In the genomic region with DNA sequence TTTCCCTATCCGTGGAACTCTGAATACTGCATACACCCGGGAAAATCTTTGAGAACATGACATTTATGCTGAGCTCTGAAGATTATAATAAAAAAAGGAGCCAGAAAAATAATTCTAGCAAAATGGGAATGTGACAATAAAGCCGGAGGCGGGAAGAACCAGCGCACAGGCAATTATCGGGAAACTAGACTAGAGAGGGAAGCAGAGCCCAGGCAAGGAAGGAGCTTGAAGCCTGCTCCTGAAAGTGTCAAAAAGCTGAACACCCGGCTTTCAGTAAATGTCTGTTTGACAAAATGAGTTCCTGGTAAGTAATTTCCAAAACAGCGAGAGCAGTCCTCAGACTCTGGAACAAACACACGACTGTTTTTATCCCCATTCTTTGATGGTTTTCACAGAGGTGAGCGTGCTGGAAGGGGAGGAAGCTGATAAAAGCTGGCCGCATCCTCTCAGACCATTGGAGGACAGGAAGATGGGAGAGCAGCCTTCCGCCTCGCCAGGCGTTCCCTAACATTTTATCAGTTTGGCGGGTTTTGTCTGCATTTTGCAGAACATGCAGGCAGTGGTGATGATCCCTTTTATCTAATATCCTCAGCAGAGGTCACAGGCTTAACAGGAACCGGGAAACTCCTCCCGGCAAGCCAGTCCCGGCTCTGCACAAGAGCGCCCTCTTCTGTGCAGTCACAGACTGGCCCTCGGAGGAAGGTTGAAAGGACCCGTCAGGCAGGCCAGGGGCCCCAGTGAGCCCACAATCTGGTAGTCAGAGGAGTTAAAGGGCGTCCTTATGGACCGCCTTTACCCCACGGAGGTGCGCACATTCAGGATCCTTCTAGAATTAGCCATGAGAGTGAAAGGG, we compare ENCODE assay signal across 8 mouse cellular contexts.
DNase-seq lines count a peak whose midpoint lies in the region; ATAC-seq and TF ChIP-seq lines count a peak whose summit lies in the region.

No protein-coding gene starts in this region.

- H3K4me3 ChIP-seq in embryonic facial prominence, embryonic 10.5 days, result peak overlapping the region; percentile 45
- peak overlapping the region; percentile 37 for H3K4me3 ChIP-seq in heart, adult 2 months
- peak overlapping the region; percentile 39 for H3K4me3 ChIP-seq in limb, embryonic 10.5 days
- H3K4me3 ChIP-seq in midbrain, embryonic 13.5 days (replicated peaks), result peak overlapping the region; percentile 28; the same call in 1 of the 2 replicates

- peak; percentile 67 for ATAC-seq in midbrain, embryonic 13.5 days
- ATAC-seq in erythroid progenitor cell, adult 5-6 weeks (replicated peaks; ENCODE audit: low FRiP score, poor library complexity, severe bottlenecking), result no peak

- intact Hi-C loops in heart, adult 2 months (cut with DNase I), result loop anchor here (2.0 to 5.0 kb wide), 2 partner anchors 203 to 381 kb away; partner anchors contain the start of gene 1700056E22Rik

- TF ChIP-seq POLR2A in heart, adult 2 months (IDR thresholded peaks at IDR 0.05; ENCODE audit: insufficient read depth, low read depth, low read length), result no peak

- H3K27me3 ChIP-seq in embryonic facial prominence, embryonic 10.5 days (replicated peaks; ENCODE audit: low read depth, poor library complexity, severe bottlenecking), result peaks cover 15% of the 10 kb centered on the region
- no peaks in the 10 kb centered on the region for H3K27me3 ChIP-seq in heart, adult 2 months (ENCODE audit: control insufficient read depth, insufficient read depth, low read length)
- peaks cover 15% of the 10 kb centered on the region for H3K27me3 ChIP-seq in limb, embryonic 10.5 days (ENCODE audit: low read depth, poor library complexity, severe bottlenecking)
- H3K27me3 ChIP-seq in midbrain, embryonic 13.5 days, result no peaks in the 10 kb centered on the region

- peak overlapping the region; percentile 66 for H3K9ac ChIP-seq in heart, adult 2 months (ENCODE audit: low read depth, low read length)
- peak overlapping the region; percentile 36; the same call in 1 of the 2 replicates for H3K9ac ChIP-seq in midbrain, embryonic 13.5 days (replicated peaks)

- H3K27ac ChIP-seq in embryonic facial prominence, embryonic 10.5 days (replicated peaks), result no peak overlapping the region; the same call in 1 of the 2 replicates
- H3K27ac ChIP-seq in heart, adult 2 months, result no peak overlapping the region
- peak overlapping the region; percentile 66 for H3K27ac ChIP-seq in limb, embryonic 10.5 days
- H3K27ac ChIP-seq in midbrain, embryonic 13.5 days, result peak overlapping the region; percentile 51

- H3K4me1 ChIP-seq in embryonic facial prominence, embryonic 10.5 days, result peaks cover 7% of the 10 kb centered on the region; the same call in 1 of the 2 replicates
- peaks cover 3% of the 10 kb centered on the region for H3K4me1 ChIP-seq in heart, adult 2 months (ENCODE audit: control insufficient read depth, insufficient read depth, low read length)
- 0 out of 2 replicates have a peak, but pooled peaks cover 5% of the 10 kb centered on the region for H3K4me1 ChIP-seq in limb, embryonic 10.5 days
- peaks cover 20% of the 10 kb centered on the region for H3K4me1 ChIP-seq in midbrain, embryonic 13.5 days (replicated peaks)

- H3K79me2 ChIP-seq in heart, adult 2 months (replicated peaks; ENCODE audit: control insufficient read depth, insufficient read depth, low read length), result no peaks in the 10 kb centered on the region

- H3K4me2 ChIP-seq in midbrain, embryonic 13.5 days (replicated peaks), result peak overlapping the region; percentile 50

- H3K36me3 ChIP-seq in embryonic facial prominence, embryonic 10.5 days (replicated peaks), result no peaks in the 10 kb centered on the region
- no peaks in the 10 kb centered on the region for H3K36me3 ChIP-seq in heart, adult 2 months (ENCODE audit: control insufficient read depth, insufficient read depth, low read length)
- no peaks in the 10 kb centered on the region for H3K36me3 ChIP-seq in limb, embryonic 10.5 days
- no peaks in the 10 kb centered on the region for H3K36me3 ChIP-seq in midbrain, embryonic 13.5 days

- peak; percentile 95 for TF ChIP-seq CTCF in heart, adult 2 months (IDR thresholded peaks at IDR 0.05)

- peak; percentile 59; the same call in 1 of the 2 replicates for TF ChIP-seq EP300 in heart, adult 2 months (IDR thresholded peaks at IDR 0.05; ENCODE audit: insufficient read depth, low read depth, low read length)

- WGBS in embryonic facial prominence, embryonic 10.5 days, result 23% methylated on average over 25 of the region's 25 CpGs
- WGBS in heart, adult 2 months, result 13% methylated on average over 25 of the region's 25 CpGs
- 22% methylated on average over 25 of the region's 25 CpGs for WGBS in limb, embryonic 10.5 days
- WGBS in midbrain, embryonic 13.5 days, result 20% methylated on average over 25 of the region's 25 CpGs

- H3K9me3 ChIP-seq in embryonic facial prominence, embryonic 10.5 days, result no peaks in the 10 kb centered on the region
- H3K9me3 ChIP-seq in limb, embryonic 10.5 days (replicated peaks), result no peaks in the 10 kb centered on the region
- no peaks in the 10 kb centered on the region for H3K9me3 ChIP-seq in midbrain, embryonic 13.5 days

- DNase-seq in adrenal gland, postnatal 14 days, result peak; percentile 88
- DNase-seq in embryonic facial prominence, embryonic 10.5 days (ENCODE audit: low spot score), result peak; percentile 83
- peak; percentile 75 to 84 for DNase-seq in heart, adult 2 months
- DNase-seq in kidney, adult 18-20 months, result peak; percentile 57
- DNase-seq in limb, embryonic 10.5 days (ENCODE audit: low spot score), result peak; percentile 84
- DNase-seq in spleen, adult 18-20 months, result peak; percentile 19 to 59

Comparison
In these comparisons a context has a peak if more than half of its experiments do, and no peak if none do; other contexts are left out.
1. H3K27ac ChIP-seq: peak in limb, embryonic 10.5 days (single experiment) and midbrain, embryonic 13.5 days (single experiment); none in embryonic facial prominence, embryonic 10.5 days (single experiment) and heart, adult 2 months (single experiment).
2. Peak in every context shown above with its lines, with median percentiles within 50 percentile points of each other: DNase-seq and H3K4me3 ChIP-seq.